Mouse (Mus musculus): Measurements from ENCODE around the gene Pilrb2. TPM values are rescaled to one million over a fixed set of nuclear protein-coding genes. Genes with fewer than 3 reads are reported as not detected.

Gene Pilrb2
- total and polyA plus RNA-seq, 3 experiments = not detected

DNA sequence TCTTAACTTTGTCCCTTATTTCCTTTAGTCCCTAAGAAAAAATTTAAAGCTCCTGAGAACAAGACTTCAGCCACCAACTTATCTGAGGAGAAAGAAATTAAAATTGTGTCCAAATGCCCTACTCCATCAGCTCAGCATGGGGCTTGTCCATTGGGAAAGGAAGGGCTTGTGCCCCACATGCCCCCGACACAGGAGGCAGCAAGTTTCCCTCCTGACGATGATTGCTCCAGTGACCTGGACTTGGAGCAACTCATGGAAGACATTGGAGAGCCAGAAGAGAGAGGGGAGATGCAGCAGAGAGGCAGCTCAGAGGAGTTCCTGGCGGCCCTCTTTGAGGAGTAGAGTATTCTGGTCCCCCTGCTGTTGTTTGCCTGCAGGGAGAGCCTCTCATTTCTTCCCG lies 49.5 kb downstream of the Pilrb2 start:
- Histone ChIP-seq H3K36me3 (replicated peaks in 1 of 2; ENCODE audit: control insufficient read depth in 1 of 2, insufficient read depth in 1 of 2, low read length in 1 of 2) (no peaks in the 10 kb centered on the region), H3K4me3 (replicated peaks in 1 of 3; ENCODE audit: low read depth in 2 of 3, low read length in 2 of 3, poor library complexity in 1 of 3) (no peak overlapping the region), H3K27me3 (replicated peaks) (no peaks in the 10 kb centered on the region), H3K9ac (ENCODE audit: insufficient read depth, low read depth) (no peak overlapping the region), H3K4me1 (ENCODE audit: control insufficient read depth in 1 of 2, insufficient read depth in 2 of 2) (peaks cover 34 to 67% of the 10 kb centered on the region in 2 experiments), H3K27ac (ENCODE audit: insufficient read depth, low read depth) (no peak overlapping the region), H3K4me2 (ENCODE audit: insufficient read depth, low read depth, poor library complexity, severe bottlenecking) (no peak overlapping the region), H3K79me2 (replicated peaks; ENCODE audit: control insufficient read depth, extremely low read depth, insufficient read depth, poor library complexity, severe bottlenecking) (no peaks in the 10 kb centered on the region), H3K9me3 (replicated peaks; ENCODE audit: low read length) (no peaks in the 10 kb centered on the region)
- dilution Hi-C loops (cut with MboI; ENCODE audit: extremely low pct_ligation_motif_present, extremely low pct_unique_long_range_greater_than_20kb, low sequenced_read_pairs) = no loop called here
- in situ Hi-C loops (cut with MboI; ENCODE audit: low pct_ligation_motif_present, low pct_unique_long_range_greater_than_20kb, low sequenced_read_pairs) = no loop called here
- TF ChIP-seq MYC (IDR thresholded peaks at IDR 0.05; ENCODE audit: low read depth, low read length) (no peak), MAZ (IDR thresholded peaks at IDR 0.05; ENCODE audit: low read depth, low read length) (no peak), CHD2 (IDR thresholded peaks at IDR 0.05; ENCODE audit: low read length) (no peak), ELF1 (IDR thresholded peaks at IDR 0.05; ENCODE audit: low read depth, low read length) (no peak), SIN3A (IDR thresholded peaks at IDR 0.05; ENCODE audit: low read length) (no peak), ETS1 (conservative IDR thresholded peaks at IDR 0.05; ENCODE audit: low read depth, low read length) (no peak), ZKSCAN1 (IDR thresholded peaks at IDR 0.05; ENCODE audit: borderline replicate concordance, low read depth, low read length) (no peak), GABPA (IDR thresholded peaks at IDR 0.05; ENCODE audit: insufficient replicate concordance, low read depth, low read length) (no peak)
- no peak for DNase-seq (ENCODE audit: extremely low read depth)

DNA sequence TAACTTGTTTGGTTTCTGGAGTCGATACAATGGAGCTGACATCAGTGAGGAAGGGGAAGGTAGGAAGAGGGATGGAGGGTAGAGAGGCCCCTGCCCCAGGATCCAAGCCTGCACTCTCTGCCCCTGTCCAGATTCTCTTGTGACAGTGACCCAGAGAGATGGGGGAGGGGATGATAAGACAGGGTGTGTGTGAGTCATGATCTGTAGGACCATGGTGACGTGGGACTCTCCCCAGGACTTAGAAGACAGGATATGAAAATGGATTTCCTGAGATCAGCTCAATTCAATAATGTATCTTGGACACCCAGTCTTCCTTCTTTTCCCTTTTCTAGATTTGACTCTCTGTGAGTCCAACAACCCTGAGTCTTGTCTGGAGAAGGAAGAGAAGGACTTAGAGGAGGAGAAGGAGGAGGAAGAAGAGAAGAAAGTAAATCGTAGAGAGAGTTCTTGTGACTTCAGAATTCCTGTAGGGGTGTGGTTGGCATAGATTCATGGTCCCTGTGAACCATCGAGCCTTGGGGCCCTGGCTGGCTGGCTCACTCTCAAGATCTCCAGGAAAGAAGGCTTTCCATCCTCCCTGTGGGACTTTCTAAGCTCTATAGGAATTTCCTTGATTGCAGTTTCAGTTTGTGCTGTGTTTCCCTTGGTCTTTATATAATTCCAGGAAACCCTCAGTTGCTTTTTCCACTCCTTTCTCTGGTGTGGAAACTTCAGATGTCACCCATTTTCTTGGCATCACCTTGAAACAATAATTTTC lies 54.0 kb downstream of the Pilrb2 start:
- Histone ChIP-seq H3K79me2 (replicated peaks; ENCODE audit: control insufficient read depth, extremely low read depth, insufficient read depth, poor library complexity, severe bottlenecking) (no peaks in the 10 kb centered on the region), H3K9me3 (replicated peaks; ENCODE audit: low read length) (peaks cover 3% of the 10 kb centered on the region), H3K27ac (ENCODE audit: insufficient read depth, low read depth) (no peak overlapping the region), H3K9ac (ENCODE audit: insufficient read depth, low read depth) (no peak overlapping the region), H3K27me3 (replicated peaks) (no peaks in the 10 kb centered on the region), H3K4me2 (ENCODE audit: insufficient read depth, low read depth, poor library complexity, severe bottlenecking) (no peak overlapping the region), H3K36me3 (replicated peaks in 1 of 2; ENCODE audit: control insufficient read depth in 1 of 2, insufficient read depth in 1 of 2, low read length in 1 of 2) (no peaks in the 10 kb centered on the region), H3K4me1 (ENCODE audit: control insufficient read depth in 1 of 2, insufficient read depth in 2 of 2) (peaks cover 11 to 32% of the 10 kb centered on the region in 2 experiments), H3K4me3 (replicated peaks in 1 of 3; ENCODE audit: low read depth in 2 of 3, low read length in 2 of 3, poor library complexity in 1 of 3) (no peak overlapping the region)
- dilution Hi-C loops (cut with MboI; ENCODE audit: extremely low pct_ligation_motif_present, extremely low pct_unique_long_range_greater_than_20kb, low sequenced_read_pairs) = no loop called here
- peak; percentile 53 for DNase-seq (ENCODE audit: extremely low read depth)
- in situ Hi-C loops (cut with MboI; ENCODE audit: low pct_ligation_motif_present, low pct_unique_long_range_greater_than_20kb, low sequenced_read_pairs) = no loop called here
- no peak for TF ChIP-seq ZNF384 (IDR thresholded peaks at IDR 0.05; ENCODE audit: low read depth, low read length)
- TF ChIP-seq USF2 (conservative IDR thresholded peaks at IDR 0.05; ENCODE audit: low read depth, low read length) = no peak
- TF ChIP-seq IRF4 (IDR thresholded peaks at IDR 0.05; ENCODE audit: low read depth, low read length) = peak; percentile 8; the same call in 1 of the 2 replicates
- TF ChIP-seq EP300 (IDR thresholded peaks at IDR 0.05; ENCODE audit: low read length) = 0 out of 2 replicates have a peak, but pooled peaks have one; percentile 29
- TF ChIP-seq RCOR1 (conservative IDR thresholded peaks at IDR 0.05; ENCODE audit: low read depth, low read length) = no peak
- no peak for TF ChIP-seq ZC3H11A (IDR thresholded peaks at IDR 0.05; ENCODE audit: low read depth, low read length)
- TF ChIP-seq E2F4 (IDR thresholded peaks at IDR 0.05; ENCODE audit: insufficient replicate concordance, low read depth, low read length) = no peak
- TF ChIP-seq NRF1 (IDR thresholded peaks at IDR 0.05; ENCODE audit: low read depth, low read length) = no peak
- TF ChIP-seq USF1 (IDR thresholded peaks at IDR 0.05; ENCODE audit: low read depth, low read length) = no peak
- no peak; the same call in 1 of the 2 replicates for TF ChIP-seq ETS1 (conservative IDR thresholded peaks at IDR 0.05; ENCODE audit: low read depth, low read length)
- no peak for TF ChIP-seq MAZ (IDR thresholded peaks at IDR 0.05; ENCODE audit: low read depth, low read length)
- no peak for TF ChIP-seq POLR2AphosphoS2 (IDR thresholded peaks at IDR 0.05; ENCODE audit: low read depth, low read length)
- TF ChIP-seq MEF2A (IDR thresholded peaks at IDR 0.05; ENCODE audit: borderline replicate concordance, low read depth, low read length) = no peak
- 0 out of 2 replicates have a peak, but pooled peaks have one; percentile 13 for TF ChIP-seq JUND (conservative IDR thresholded peaks at IDR 0.05; ENCODE audit: low read depth, low read length)
- TF ChIP-seq CHD2 (IDR thresholded peaks at IDR 0.05; ENCODE audit: low read length) = peak; percentile 61
- no peak for TF ChIP-seq BHLHE40 (IDR thresholded peaks at IDR 0.05; ENCODE audit: low read depth, low read length)
- TF ChIP-seq CHD1 (IDR thresholded peaks at IDR 0.05; ENCODE audit: low read depth, low read length) = no peak
- TF ChIP-seq JUN (IDR thresholded peaks at IDR 0.05; ENCODE audit: insufficient read depth, low read depth, low read length) = no peak
- TF ChIP-seq ELF1 (IDR thresholded peaks at IDR 0.05; ENCODE audit: low read depth, low read length) = no peak
- TF ChIP-seq SMC3 (IDR thresholded peaks at IDR 0.05; ENCODE audit: low read depth, low read length) = no peak

All from CH12.LX (cell line).